Mouse (Mus musculus): ENCODE data around the gene Ipmk. TPM values are rescaled to one million over a fixed set of nuclear protein-coding genes. Genes with fewer than 3 reads are reported as not detected.
"Not testable (repeated sequence)": the region's sequence is repeated elsewhere in the genome, so short reads cannot be mapped to it uniquely, and the experiment has no call there.

The Ipmk gene
- polyA plus RNA-seq, 1 experiment from 2014 or later = 13.5 TPM

DNA sequence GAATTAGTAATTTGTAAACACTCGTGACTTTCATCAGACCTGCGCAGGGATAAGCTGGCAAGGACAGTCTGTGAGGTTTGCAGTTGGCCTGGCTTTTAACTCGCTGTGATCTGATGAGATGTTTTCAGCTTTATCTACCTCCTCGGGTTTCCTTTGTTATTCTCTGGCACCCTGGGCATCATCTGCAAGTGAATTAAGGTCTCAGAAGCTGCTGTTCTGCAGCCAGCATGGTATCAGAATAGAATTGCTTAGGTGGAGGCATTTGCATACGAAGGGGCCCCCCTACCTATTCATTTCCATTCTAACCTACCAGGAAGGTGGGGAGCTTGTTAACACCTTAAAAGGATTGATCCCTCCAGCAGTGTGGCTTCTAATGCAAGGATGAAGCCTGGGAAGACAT lies 100.7 kb downstream of the Ipmk start:
- Histone ChIP-seq H3K27me3 (replicated peaks) (no peaks in the 10 kb centered on the region), H3K9ac (no peak overlapping the region), H3K4me1 (no peaks in the 10 kb centered on the region), H3K36me3 (no peaks in the 10 kb centered on the region), H3K9me3 (no peaks in the 10 kb centered on the region), H3K4me2 (no peak overlapping the region), H3K27ac (no peak overlapping the region), H3K4me3 (replicated peaks) (no peak overlapping the region)
- 76% methylated on average over 5 of the region's 5 CpGs for WGBS
- no peak for ATAC-seq (ENCODE audit: insufficient read depth, low FRiP score, low read depth)

DNA sequence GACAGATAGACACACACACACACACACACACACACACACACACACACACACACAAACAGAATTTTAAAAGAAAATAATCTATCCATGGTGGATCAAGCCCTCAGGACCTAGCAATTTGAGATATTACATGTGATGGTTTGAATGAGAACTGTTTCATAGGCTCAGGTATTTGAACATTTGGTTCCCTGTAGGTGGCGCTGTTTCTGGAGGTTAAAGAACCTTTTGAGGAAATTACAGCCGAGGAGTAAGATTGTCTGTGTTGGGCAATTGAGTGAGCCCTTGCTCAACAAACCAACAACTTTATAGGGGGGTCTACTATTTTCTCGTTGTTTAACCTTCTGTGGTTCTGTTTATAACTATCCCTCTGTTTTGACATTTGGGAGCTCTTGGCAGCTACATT lies 107.8 kb downstream of the Ipmk start:
- H3K9me3 ChIP-seq = no peaks in the 10 kb centered on the region
- H3K27me3 ChIP-seq (replicated peaks) = no peaks in the 10 kb centered on the region
- no peaks in the 10 kb centered on the region for H3K4me1 ChIP-seq
- no peak overlapping the region for H3K4me3 ChIP-seq (replicated peaks)
- WGBS = 71% methylated on average over 3 of the region's 3 CpGs
- no peak overlapping the region for H3K4me2 ChIP-seq
- no peak overlapping the region for H3K9ac ChIP-seq
- ATAC-seq (ENCODE audit: insufficient read depth, low FRiP score, low read depth) = no peak
- no peaks in the 10 kb centered on the region for H3K36me3 ChIP-seq
- no peak overlapping the region for H3K27ac ChIP-seq

DNA sequence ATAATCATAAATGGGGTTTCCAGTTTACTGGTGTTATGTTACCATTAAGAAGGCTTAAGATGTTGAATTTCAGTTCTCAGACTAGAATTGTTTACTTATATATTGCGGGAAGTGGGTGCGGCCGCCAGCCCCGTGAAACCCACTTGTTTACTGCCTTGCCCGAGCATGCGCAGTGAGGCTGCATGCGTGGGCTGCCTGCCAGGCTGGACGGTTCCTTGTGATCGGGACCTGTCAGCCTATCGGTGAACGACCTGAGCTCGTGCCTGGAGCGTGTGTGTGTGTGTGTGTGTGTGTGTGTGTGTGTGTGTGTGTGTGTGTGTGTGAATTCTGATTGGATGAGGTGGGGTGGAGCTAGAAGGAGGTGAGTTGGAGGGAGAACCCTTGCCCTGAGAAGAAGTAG lies 114.8 kb downstream of the Ipmk start:
- H3K9ac ChIP-seq; H3K4me2 ChIP-seq; H3K36me3 ChIP-seq; H3K9me3 ChIP-seq; H3K27ac ChIP-seq; ATAC-seq (ENCODE audit: insufficient read depth, low FRiP score, low read depth); H3K27me3 ChIP-seq (replicated peaks); H3K4me3 ChIP-seq (replicated peaks); H3K4me1 ChIP-seq: not testable (repeated sequence)
- 81% methylated on average over 13 of the region's 13 CpGs for WGBS

DNA sequence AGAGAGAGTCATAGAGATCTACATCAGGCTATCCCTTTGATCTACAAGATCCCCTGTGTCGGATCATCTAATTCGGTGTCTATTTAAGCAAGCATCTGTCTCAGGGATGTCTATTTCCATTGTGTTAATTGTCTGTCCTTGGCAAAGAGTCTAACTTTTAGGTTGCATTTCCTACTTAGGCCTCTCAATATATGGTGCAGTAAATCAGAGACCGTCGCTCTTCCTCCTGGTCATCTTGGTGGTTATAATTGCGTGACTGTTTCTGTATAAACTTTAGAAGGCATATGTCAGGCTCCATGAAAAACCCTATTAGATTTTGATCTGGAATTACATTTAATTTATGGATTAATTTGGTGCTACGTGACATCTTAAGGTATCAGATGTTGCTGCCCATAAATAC lies 116.9 kb downstream of the Ipmk start:
- no peak overlapping the region for H3K4me2 ChIP-seq
- H3K9ac ChIP-seq = no peak overlapping the region
- no peak for ATAC-seq (ENCODE audit: insufficient read depth, low FRiP score, low read depth)
- no peak overlapping the region for H3K27ac ChIP-seq
- H3K36me3 ChIP-seq = no peaks in the 10 kb centered on the region
- no peaks in the 10 kb centered on the region for H3K27me3 ChIP-seq (replicated peaks)
- 95% methylated on average over 6 of the region's 6 CpGs for WGBS
- no peaks in the 10 kb centered on the region for H3K4me1 ChIP-seq
- no peak overlapping the region for H3K4me3 ChIP-seq (replicated peaks)
- H3K9me3 ChIP-seq = no peaks in the 10 kb centered on the region

DNA sequence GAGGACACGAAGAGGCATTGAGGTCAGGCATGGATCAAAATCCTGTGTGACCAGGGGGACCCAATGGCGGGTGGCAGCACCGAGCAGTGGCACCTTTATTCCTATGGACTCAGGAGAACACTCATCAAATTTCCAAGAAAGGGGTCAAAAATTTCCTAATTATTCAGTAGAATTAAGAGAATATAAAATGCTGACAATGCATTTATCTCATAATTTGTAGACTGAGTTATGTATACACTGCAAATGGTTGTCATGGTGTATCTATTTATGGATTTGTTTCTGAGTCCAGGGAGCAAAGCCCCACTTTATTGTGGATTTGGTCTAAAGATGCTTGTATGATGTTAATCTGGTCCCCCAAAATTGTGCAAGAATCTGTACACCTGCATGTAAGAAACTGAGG lies 120.8 kb downstream of the Ipmk start:
- Histone ChIP-seq H3K4me2 (no peak overlapping the region), H3K27ac (no peak overlapping the region), H3K36me3 (no peaks in the 10 kb centered on the region), H3K9me3 (no peaks in the 10 kb centered on the region), H3K27me3 (replicated peaks) (no peaks in the 10 kb centered on the region), H3K4me1 (no peaks in the 10 kb centered on the region), H3K4me3 (replicated peaks) (no peak overlapping the region), H3K9ac (no peak overlapping the region)
- 91% methylated on average over 3 of the region's 3 CpGs for WGBS
- no peak for ATAC-seq (ENCODE audit: insufficient read depth, low FRiP score, low read depth)

DNA sequence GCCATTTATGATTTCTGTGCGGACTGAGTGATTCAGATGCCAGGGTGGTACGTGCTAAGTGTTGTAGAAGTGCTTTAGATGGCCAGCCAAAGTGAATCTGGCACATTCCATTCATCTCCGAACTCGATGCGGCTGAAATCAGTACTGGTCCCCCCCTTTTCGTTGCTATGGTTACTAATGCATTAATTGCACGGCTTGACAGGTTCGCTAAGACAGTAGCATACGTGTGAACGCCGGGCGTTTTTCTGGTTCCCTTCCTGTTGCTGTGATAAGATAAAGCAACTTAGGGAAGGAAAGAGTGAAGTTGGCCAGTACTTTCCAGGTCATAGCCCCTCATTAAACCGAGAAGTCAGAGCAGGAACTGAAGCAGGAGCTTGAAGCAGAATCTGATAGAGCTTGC lies 122.2 kb downstream of the Ipmk start:
- Histone ChIP-seq H3K4me2 (no peak overlapping the region), H3K27ac (no peak overlapping the region), H3K27me3 (replicated peaks) (no peaks in the 10 kb centered on the region), H3K9ac (no peak overlapping the region), H3K36me3 (no peaks in the 10 kb centered on the region), H3K4me1 (no peaks in the 10 kb centered on the region), H3K9me3 (no peaks in the 10 kb centered on the region), H3K4me3 (replicated peaks) (no peak overlapping the region)
- no peak for ATAC-seq (ENCODE audit: insufficient read depth, low FRiP score, low read depth)
- WGBS = 48% methylated on average over 13 of the region's 13 CpGs

DNA sequence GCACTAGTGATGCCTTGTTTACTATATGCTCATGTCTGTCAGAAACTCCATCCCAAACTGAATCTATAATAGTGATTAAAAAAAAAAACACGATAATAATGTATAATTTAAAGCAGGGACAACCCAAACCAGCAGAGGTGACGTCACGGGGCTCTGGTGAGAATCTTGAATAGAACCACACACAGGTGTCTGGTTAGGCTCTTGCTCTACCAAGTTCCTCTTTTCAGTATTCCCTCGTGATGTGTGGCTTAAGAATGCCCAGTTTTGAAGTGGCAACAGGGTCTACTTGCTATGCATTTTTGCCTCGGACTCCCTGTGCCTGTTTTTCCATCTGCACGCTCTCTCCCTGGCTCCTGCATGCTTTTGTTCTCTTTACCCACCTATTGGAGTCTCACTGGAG lies 124.5 kb downstream of the Ipmk start:
- WGBS = 87% methylated on average over 6 of the region's 6 CpGs
- no peak for ATAC-seq (ENCODE audit: insufficient read depth, low FRiP score, low read depth)

DNA sequence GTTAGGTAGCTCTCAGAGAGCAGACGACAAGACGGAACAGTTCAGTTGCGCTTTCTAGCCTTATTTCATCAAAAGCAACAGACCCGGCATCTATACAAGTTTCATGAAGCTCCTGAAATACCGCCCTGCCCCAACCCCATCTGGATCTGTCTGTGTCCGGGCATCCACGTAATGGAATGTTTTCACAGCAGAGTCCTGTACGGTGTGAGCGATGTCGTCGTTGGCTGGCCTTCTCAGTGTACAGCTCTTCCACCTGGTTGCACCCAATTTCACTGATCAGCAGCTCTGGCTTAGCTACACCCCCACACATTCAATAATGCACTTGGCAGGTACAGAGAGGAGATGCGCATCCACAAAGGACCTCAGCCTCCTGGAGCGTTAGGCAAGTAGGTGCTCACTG lies 126.0 kb downstream of the Ipmk start:
- Histone ChIP-seq H3K4me1 (no peaks in the 10 kb centered on the region), H3K9me3 (no peaks in the 10 kb centered on the region), H3K27me3 (replicated peaks) (no peaks in the 10 kb centered on the region), H3K36me3 (no peaks in the 10 kb centered on the region), H3K9ac (no peak overlapping the region), H3K4me2 (no peak overlapping the region), H3K27ac (no peak overlapping the region), H3K4me3 (replicated peaks) (no peak overlapping the region)
- WGBS = 86% methylated on average over 13 of the region's 13 CpGs
- no peak for ATAC-seq (ENCODE audit: insufficient read depth, low FRiP score, low read depth)

More for the DNA sequence above, 124.5 kb downstream of the Ipmk start:
- no peak overlapping the region for H3K4me2 ChIP-seq
- no peak overlapping the region for H3K27ac ChIP-seq
- no peaks in the 10 kb centered on the region for H3K27me3 ChIP-seq (replicated peaks)
- no peaks in the 10 kb centered on the region for H3K36me3 ChIP-seq
- no peak overlapping the region for H3K9ac ChIP-seq
- H3K4me3 ChIP-seq (replicated peaks) = no peak overlapping the region
- H3K4me1 ChIP-seq = no peaks in the 10 kb centered on the region
- H3K9me3 ChIP-seq = no peaks in the 10 kb centered on the region

DNA sequence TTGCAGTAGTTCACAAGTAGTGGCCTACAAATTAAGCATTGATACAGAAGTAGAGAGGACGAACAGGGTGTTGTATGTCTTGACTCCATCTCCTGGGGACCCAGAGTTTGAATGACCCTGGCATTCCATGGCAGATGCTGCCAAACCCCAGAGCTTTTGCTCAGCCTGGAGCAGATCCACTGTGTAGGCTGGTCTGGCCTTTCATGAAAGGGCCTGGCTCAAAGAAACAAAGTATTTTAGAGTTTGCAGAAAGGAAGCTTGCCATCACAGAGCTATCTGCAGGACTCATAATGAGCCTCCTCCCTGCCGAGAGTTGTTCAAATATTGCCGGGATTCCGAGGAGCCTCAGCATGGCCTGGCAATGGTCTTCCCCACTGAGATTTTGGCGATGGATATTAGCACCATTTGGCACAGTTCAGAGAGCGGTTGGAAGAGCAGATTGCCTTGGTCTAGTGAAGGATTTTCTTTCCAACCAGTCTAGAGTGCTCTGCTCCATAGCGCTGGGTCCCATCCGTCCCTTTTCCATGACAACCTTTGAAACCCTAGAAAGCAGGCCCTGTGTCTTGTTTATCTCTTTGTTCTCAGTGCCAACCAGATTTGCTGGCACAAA lies 129.0 kb downstream of the Ipmk start:
- H3K4me2 ChIP-seq = no peak overlapping the region
- H3K9ac ChIP-seq = no peak overlapping the region
- WGBS = 80% methylated on average over 8 of the region's 8 CpGs
- no peak overlapping the region for H3K4me3 ChIP-seq (replicated peaks)
- ATAC-seq (ENCODE audit: insufficient read depth, low FRiP score, low read depth) = no peak
- no peak overlapping the region for H3K27ac ChIP-seq
- H3K27me3 ChIP-seq (replicated peaks) = no peaks in the 10 kb centered on the region
- H3K4me1 ChIP-seq = no peaks in the 10 kb centered on the region
- H3K9me3 ChIP-seq = no peaks in the 10 kb centered on the region
- H3K36me3 ChIP-seq = no peaks in the 10 kb centered on the region

DNA sequence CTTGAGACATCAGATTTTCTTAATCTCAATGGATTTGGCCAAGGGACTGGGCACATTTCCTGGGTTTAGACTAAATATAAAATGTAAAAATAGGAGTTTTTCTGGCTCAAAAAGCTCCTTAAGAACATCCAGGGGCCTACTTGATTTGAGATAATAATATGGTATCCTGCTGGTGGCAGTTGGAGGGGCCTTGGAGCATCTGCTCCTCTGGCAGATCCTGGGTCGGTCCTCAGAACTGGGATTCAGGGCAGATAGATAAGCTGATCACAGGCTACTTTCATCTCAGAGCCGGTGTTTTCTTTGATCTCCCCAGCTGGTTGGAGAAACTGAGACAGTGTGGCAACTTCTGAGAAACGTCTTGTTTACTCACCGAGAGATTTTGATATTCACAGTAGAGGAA lies 129.6 kb downstream of the Ipmk start:
- Histone ChIP-seq H3K4me1 (no peaks in the 10 kb centered on the region), H3K9me3 (no peaks in the 10 kb centered on the region), H3K4me3 (replicated peaks) (no peak overlapping the region), H3K27ac (no peak overlapping the region), H3K9ac (no peak overlapping the region), H3K4me2 (no peak overlapping the region), H3K27me3 (replicated peaks) (no peaks in the 10 kb centered on the region), H3K36me3 (no peaks in the 10 kb centered on the region)
- 49% methylated on average over 4 of the region's 4 CpGs for WGBS
- no peak for ATAC-seq (ENCODE audit: insufficient read depth, low FRiP score, low read depth)

DNA sequence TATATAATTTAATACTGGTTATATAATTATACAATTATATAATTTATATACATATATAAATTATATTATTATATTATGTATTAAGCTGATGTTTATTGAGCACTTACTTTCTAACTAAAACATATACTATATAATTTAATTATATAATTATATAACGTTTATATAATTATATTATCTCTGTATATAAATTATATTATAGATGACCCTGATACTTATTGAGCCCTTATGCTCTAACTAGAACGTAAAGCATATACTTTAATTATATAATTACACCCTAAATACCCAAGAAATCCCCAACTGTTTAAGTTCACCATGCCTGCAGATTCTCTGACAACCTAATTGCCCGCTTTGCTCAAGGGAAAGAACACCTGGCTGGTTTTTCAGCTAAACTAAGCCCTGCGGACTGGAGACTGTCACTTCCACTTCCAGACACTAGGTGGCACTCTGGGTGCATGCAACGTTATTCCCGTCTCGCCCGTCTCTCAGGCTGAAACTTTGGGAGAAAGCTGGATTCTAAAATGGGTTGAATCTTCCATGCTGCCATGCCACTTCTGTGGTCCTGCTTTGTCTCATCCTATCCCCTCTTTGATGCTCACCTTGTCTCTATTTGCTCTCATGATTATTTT lies 132.2 kb downstream of the Ipmk start:
- Histone ChIP-seq H3K9ac (no peak overlapping the region), H3K27ac (no peak overlapping the region), H3K4me3 (replicated peaks) (no peak overlapping the region), H3K4me1 (no peaks in the 10 kb centered on the region), H3K36me3 (no peaks in the 10 kb centered on the region), H3K27me3 (replicated peaks) (no peaks in the 10 kb centered on the region), H3K4me2 (no peak overlapping the region), H3K9me3 (no peaks in the 10 kb centered on the region)
- ATAC-seq (ENCODE audit: insufficient read depth, low FRiP score, low read depth) = no peak
- 10% methylated on average over 8 of the region's 8 CpGs for WGBS

Measured in stomach, embryonic 15.5 days (tissue).